Mouse (Mus musculus) urinary bladder, postnatal 25 days (tissue): ENCODE results near the gene Gm5127.

Source experiments
- DNase-seq: peaks from one replicate; pipeline ENCODE4 v3.0.0; 2022; ENCODE audit warnings: low spot score

Gm5127 gene

GRCm38 (mm10) chrX:106582886-106583285 is at the start of gene Gm5127:
Gm5127 (plus strand) TSS chrX:106583186.
- DNase-seq: no peak

GRCm38 (mm10) chrX:106536359-106536758 is 46.6 kb upstream of the Gm5127 start:
- DNase-seq: no peak

- DNase-seq: no peak
Observed at GRCm38 (mm10) chrX:106555457-106555856, 27.5 kb upstream of the Gm5127 start.

- no peak for DNase-seq
Observed at GRCm38 (mm10) chrX:106578966-106579365, 4.0 kb upstream of the Gm5127 start.

GRCm38 (mm10) chrX:106580410-106580809 is 2.6 kb upstream of the Gm5127 start:
- DNase-seq: no peak

GRCm38 (mm10) chrX:106582197-106582596 is 789 bp upstream of the Gm5127 start:
- no peak for DNase-seq

- no peak for DNase-seq
Observed at GRCm38 (mm10) chrX:106593914-106594313, 10.9 kb downstream of the Gm5127 start.

- no peak for DNase-seq
Observed at GRCm38 (mm10) chrX:106595904-106596303, 12.9 kb downstream of the Gm5127 start.

GRCm38 (mm10) chrX:106602574-106603258 is 19.7 kb downstream of the Gm5127 start:
- peak; percentile 7 for DNase-seq

GRCm38 (mm10) chrX:106603386-106603785 is 20.4 kb downstream of the Gm5127 start, which contains the start of gene Cysltr1:
Cysltr1 (minus strand) TSS chrX:106603679.
- DNase-seq: no peak

- DNase-seq: no peak
Observed at GRCm38 (mm10) chrX:106622512-106622911, 39.5 kb downstream of the Gm5127 start.

GRCm38 (mm10) chrX:106623667-106624066 is 40.7 kb downstream of the Gm5127 start:
- no peak for DNase-seq

- DNase-seq: no peak
Observed at GRCm38 (mm10) chrX:106628514-106628913, 45.5 kb downstream of the Gm5127 start.

GRCm38 (mm10) chrX:106633543-106633942 is 50.6 kb downstream of the Gm5127 start:
- DNase-seq: no peak

- no peak for DNase-seq
Observed at GRCm38 (mm10) chrX:106634799-106635541, 52.0 kb downstream of the Gm5127 start.

- DNase-seq: no peak
Observed at GRCm38 (mm10) chrX:106662101-106662500, 79.1 kb downstream of the Gm5127 start.

GRCm38 (mm10) chrX:106704590-106704989 is 121.6 kb downstream of the Gm5127 start:
- DNase-seq: no peak

- no peak for DNase-seq
Observed at GRCm38 (mm10) chrX:106717160-106717559, 134.2 kb downstream of the Gm5127 start.

- no peak for DNase-seq
Observed at GRCm38 (mm10) chrX:106742241-106742640, 159.3 kb downstream of the Gm5127 start.

- no peak for DNase-seq
Observed at GRCm38 (mm10) chrX:106755272-106755671, 172.3 kb downstream of the Gm5127 start.
